Mouse (Mus musculus): Measurements from ENCODE around the gene Ifnk. TPM values are rescaled to one million over a fixed set of nuclear protein-coding genes. Genes with fewer than 3 reads are reported as not detected.

Ifnk gene
- total RNA-seq (2021), result not detected
- long read RNA-seq, experiment 1, result 0 reads
- long read RNA-seq, experiment 2, result 0 reads

DNA sequence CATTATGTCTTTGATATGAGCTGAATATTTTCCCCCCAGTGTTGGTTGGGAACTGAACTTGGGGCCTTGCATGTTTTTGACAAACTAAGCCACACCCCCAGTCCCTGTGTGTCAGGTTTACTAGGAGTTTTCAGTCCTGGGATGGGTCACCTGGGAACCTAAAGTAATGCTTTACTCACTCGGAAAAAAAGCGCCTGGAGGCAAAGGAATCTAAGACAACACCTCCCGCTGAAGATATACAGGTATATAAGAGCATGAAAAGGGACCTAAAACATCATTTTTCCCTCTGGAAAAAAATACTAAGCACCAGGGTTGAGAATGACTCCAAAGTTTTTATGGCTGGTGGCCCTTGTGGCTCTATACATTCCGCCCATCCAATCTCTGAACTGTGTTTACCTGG lies at the start of gene Ifnk:
Ifnk (plus strand) TSS at position 301 of the 400 bp plus-strand sequence.
- TF ChIP-seq CTCF (conservative IDR thresholded peaks at IDR 0.05), result no peak
- Histone ChIP-seq H3K4me3 (no peak within 1 kb of the TSS), H3K27ac (no peak within 1 kb of the TSS)
- no peak for DNase-seq (ENCODE audit: low spot score in 2 of 2)

DNA sequence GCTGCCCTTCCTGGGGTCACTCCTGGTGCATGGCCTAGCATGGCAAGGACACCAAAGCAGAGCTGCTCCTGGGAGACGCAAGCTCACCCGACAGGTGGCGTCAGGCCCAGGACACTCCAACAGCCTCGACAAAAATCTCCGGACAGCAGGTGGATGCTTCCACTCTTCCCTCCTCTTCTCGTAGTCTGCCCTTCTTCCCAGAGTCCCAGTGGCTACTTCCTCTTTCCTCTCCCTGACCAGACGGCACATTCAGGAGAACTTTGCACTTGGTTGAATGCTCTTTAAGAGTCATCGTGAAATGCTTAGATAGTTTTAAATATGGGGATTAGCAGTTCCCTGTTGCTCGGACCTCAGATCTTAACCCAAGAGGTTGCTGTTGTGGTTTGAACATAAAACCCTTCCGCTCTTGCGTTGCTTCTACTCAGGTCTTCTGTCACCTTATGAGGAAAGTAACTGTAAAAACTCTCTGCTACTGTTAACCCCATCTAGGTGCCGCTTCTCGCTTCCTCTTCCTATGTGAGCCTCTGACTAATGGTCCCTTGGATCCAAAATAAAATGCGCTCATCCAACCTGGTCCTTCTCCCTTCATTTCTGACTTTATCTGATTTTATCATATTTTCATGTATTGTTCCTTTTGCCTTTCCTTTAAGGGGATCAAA lies 46.6 kb upstream of the Ifnk start:
- Histone ChIP-seq H3K4me3 (no peak overlapping the region), H3K27ac (no peak overlapping the region)
- DNase-seq (ENCODE audit: low spot score in 2 of 2), result no peak
- no peak for TF ChIP-seq CTCF (conservative IDR thresholded peaks at IDR 0.05)

DNA sequence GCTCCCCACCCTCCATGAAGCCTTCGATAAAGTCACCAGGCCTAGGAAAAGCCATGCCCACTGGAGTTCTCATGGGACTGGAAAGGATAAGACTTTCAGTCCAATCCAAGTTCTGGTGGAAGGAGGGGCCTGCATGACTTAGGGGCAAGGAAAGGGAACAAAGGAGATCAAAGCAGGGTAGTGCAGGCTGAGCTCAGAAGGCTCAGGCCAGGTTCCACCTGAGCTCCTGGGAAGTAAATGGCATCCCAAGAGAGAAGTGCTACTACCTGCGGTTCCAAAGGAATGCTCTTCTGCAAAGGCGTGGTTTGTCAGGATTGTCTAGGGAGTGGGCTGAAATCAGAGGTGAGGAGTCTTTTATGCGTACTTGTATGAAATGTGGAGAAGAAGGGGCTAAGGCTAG lies 39.4 kb upstream of the Ifnk start:
- H3K4me3 ChIP-seq, result no peak overlapping the region
- no peak for TF ChIP-seq CTCF (conservative IDR thresholded peaks at IDR 0.05)
- no peak overlapping the region for H3K27ac ChIP-seq
- DNase-seq (ENCODE audit: low spot score in 2 of 2), result no peak

DNA sequence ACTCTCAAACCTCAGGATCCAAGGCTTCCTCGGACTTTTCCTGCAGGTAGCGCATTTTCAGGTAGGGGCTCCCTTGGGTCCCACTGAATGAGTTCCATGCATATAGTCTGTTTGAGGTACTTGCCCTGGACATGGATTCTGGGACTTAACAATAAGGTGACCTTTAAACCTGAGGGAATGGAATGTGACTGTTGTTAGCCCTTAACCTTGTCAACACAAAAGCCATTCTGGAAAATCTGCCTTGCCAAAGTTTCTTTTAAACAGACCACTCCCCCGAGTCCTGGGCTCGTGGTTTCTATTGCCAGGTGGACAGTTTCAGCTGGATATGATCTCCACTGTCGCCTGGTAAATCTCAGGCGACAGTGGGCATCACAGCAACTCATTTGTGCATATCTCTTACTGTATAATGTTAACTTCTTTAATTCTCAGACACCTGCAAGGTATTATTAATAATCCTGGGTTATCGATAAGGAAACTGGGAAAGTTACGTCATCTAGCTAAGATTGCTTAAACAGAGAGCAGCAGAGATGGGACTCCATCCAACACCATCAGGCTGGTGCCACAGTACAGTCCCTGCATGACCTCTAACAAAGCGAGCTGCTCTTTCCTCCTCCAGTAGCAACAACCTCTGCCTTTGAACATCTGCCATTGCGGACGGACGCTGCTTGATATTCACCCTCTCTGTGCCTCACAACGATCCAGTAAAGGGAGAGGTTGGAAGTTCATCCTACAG lies 38.2 kb upstream of the Ifnk start:
- TF ChIP-seq CTCF (conservative IDR thresholded peaks at IDR 0.05), result no peak
- Histone ChIP-seq H3K27ac (no peak overlapping the region), H3K4me3 (no peak overlapping the region)
- no peak for DNase-seq (ENCODE audit: low spot score in 2 of 2)

DNA sequence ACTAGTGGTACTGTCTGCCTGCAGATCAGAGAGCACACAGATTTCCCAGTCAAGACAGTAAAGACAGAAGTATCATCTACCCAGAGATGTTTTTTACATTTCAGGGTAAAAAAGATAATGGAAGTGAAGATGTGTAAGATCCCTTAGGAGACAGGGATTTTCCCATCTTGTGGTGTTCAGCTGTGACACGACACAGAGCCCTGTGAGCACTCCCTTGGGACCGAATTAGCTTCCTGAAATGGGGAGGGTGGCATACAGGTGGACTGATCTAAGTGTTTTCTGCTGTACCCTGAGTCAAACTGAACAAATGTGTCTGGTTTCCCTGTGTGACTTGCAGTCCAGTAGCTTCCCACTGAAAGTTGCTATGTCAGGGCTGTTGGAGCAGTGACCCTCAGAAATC lies 36.9 kb upstream of the Ifnk start:
- no peak for DNase-seq (ENCODE audit: low spot score in 2 of 2)
- H3K27ac ChIP-seq, result no peak overlapping the region
- no peak overlapping the region for H3K4me3 ChIP-seq
- TF ChIP-seq CTCF (conservative IDR thresholded peaks at IDR 0.05), result no peak

DNA sequence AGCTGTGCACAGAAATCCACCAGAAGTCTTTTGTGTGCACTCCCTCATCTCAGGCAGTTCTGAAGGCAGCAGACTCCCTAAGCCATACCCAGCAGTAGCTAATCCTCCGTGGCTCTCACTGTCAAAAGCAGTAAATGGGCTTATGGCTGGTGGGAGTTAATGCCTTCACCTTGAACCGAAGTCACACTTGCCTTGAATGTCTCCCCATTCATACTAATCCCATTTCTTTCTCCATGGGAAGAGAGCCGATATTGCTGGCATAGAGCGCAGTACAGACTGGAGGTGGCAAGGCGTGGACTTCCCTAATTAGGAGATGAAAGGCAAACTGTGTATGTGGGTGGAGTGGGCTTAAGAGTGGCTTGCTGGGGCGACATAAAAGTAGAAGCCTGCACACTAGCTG lies 35.9 kb upstream of the Ifnk start:
- DNase-seq (ENCODE audit: low spot score in 2 of 2), result no peak
- no peak for TF ChIP-seq CTCF (conservative IDR thresholded peaks at IDR 0.05)
- H3K4me3 ChIP-seq, result no peak overlapping the region
- no peak overlapping the region for H3K27ac ChIP-seq

DNA sequence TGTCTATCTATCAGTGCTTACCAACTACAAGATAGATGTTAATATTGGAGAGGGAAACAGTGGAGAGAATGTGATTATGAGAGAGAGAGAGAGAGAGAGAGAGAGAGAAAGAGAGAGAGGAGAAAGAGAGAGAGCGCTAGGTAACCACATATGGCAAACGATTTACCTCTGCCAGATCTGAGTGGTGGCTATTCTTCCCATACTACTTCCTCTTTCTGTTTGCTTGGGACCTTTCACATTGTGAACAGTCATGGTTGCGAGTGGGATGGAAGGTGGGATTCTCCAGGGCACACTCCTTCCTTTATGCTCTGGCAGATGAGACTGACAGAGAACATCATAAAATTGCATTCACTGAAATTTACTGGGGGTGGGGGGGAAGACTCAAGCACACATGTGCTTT lies 34.7 kb upstream of the Ifnk start:
- H3K27ac ChIP-seq, result no peak overlapping the region
- no peak for DNase-seq (ENCODE audit: low spot score in 2 of 2)
- H3K4me3 ChIP-seq, result no peak overlapping the region
- TF ChIP-seq CTCF (conservative IDR thresholded peaks at IDR 0.05), result no peak

DNA sequence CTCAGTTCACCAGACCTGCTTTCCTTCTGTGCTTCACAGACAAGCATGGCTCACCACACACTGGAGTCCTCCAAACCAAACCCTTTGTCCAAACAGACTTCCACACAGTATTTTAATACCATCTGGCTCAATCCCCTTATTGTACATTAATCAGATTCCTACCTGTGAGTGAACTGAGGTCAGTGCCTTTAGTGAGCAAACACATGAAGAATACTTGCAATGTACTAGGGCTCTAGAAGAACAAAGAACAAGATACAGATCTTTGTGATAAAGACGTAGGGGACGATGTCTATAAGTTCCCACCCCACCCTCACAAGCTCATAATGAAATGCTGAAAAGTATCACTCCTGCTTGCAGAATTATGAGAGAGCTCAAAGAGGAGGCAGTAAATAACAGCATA lies 33.0 kb upstream of the Ifnk start:
- no peak for DNase-seq (ENCODE audit: low spot score in 2 of 2)
- no peak for TF ChIP-seq CTCF (conservative IDR thresholded peaks at IDR 0.05)
- no peak overlapping the region for H3K4me3 ChIP-seq
- H3K27ac ChIP-seq, result no peak overlapping the region

DNA sequence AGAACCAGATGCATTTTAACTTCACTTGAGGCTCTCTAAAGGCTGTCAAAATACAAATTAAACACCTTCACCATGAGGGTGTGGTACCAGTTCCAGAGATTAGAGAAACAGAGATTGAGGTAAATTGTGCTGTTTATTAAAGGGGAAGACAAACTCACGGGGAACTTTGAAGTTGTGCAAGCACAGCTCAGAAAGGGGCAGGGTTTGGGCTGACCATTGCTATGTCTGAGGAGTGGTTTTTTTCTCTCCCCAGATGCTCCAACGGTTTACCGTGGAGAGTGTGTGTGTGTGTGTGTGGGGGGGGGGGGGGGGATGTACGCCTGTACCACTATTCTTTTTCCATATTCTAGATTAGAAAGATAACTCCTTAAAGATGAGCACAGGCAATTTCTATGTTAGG lies 31.7 kb upstream of the Ifnk start:
- TF ChIP-seq CTCF (conservative IDR thresholded peaks at IDR 0.05), result no peak
- Histone ChIP-seq H3K27ac (no peak overlapping the region), H3K4me3 (no peak overlapping the region)
- DNase-seq (ENCODE audit: low spot score in 2 of 2), result no peak

DNA sequence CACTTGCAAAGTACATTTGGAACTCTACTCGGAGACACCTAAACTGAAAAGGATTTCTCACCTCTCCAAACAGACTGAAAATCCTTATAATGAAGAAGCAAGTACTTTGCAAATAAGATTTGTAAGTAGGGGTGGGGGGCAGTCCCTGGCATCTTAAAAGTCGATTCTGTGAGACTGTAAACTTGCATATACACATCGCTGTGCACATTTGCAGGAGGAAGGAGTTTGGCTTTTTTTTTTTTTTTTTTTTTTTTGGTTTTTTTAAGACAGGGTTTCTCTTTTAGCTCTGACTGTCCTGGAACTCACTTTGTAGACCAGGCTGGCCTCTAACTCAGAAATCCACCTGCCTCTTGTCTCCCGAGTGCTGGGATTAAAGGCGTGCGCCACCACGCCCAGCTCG lies 31.3 kb upstream of the Ifnk start:
- no peak overlapping the region for H3K4me3 ChIP-seq
- DNase-seq (ENCODE audit: low spot score in 2 of 2), result no peak
- no peak for TF ChIP-seq CTCF (conservative IDR thresholded peaks at IDR 0.05)
- no peak overlapping the region for H3K27ac ChIP-seq

DNA sequence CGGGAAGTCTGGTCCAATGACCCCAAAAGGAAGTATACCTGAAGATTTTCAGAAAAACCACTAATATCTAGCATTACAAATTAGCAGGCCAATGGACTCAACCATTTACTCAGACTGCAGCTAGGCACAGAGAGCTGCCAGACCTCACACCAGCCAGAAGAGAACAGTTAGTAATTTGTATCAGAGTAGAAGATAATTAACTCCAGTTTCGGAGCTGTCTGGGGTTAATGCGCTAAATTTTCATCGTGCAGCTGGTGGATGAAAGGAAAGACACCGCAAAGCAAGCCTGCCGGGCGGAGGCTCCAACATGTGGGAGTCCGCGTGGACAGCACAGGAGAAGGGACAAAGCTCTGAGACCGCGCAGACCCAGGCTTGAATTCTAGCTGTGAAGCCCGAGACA lies 30.8 kb upstream of the Ifnk start:
- Histone ChIP-seq H3K4me3 (no peak overlapping the region), H3K27ac (no peak overlapping the region)
- no peak for TF ChIP-seq CTCF (conservative IDR thresholded peaks at IDR 0.05)
- DNase-seq (ENCODE audit: low spot score in 2 of 2), result no peak

DNA sequence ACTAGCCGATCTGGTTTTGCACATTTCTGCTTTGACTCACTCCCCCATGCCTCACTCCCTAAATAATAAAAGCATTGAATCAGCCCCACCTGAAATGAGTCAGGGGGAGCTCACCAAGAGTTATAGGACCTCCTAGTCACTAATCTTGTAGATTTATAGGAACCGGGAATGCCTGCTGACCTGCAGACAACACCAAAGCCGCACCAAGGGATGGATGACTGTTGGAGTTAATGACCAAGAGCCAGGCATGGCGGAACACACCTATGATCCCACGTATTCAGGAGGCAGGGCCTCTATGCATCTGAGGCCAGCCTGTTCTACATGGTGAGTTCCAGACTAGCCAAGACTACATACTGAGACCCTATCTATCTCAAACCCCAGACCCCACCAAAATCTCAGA lies 28.8 kb upstream of the Ifnk start:
- TF ChIP-seq CTCF (conservative IDR thresholded peaks at IDR 0.05), result no peak
- no peak overlapping the region for H3K4me3 ChIP-seq
- H3K27ac ChIP-seq, result no peak overlapping the region
- no peak for DNase-seq (ENCODE audit: low spot score in 2 of 2)

DNA sequence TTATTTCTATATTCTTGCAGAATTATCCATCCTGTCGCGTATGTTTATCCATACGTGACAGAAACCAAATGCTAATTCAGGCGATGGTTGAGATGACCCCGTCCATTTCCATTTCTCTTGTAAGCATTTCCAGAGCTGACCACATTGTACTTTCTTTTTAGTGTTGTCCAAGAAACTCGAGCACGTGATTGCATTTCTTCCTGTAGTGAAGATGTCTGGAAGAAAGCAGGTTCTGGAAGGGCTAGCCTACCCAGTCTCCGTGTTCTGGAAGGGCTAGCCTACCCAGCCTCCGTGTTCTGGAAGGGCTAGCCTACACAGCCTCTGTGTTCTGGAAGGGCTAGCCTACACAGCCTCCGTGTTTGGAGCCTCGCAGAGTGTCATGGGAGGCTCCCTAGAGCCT lies 27.8 kb upstream of the Ifnk start:
- H3K27ac ChIP-seq, result no peak overlapping the region
- no peak for TF ChIP-seq CTCF (conservative IDR thresholded peaks at IDR 0.05)

DNA sequence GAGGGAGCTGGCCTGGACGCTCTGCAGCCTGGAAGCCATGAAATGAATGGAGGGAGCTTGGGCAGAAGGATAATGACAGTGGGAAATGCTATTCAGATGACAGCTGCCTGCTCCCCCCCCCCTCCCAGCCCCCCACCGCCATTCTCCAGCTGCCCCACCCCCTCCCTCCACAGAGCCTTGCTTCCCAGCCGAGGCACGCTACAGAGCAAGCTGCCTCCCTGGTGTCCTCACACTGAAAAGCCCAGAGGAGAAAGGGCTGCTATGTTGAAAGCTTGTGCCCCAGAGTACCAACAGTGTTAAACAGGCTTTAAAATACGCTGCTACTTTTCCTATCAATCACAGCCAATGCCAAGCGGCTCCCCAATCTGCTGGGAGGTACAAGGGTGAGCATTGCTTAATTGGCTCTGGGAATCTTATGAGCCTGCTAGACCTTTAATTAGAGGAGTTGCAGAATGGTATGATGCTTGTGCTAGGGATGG lies 26.5 kb upstream of the Ifnk start:
- Histone ChIP-seq H3K4me3 (no peak overlapping the region), H3K27ac (no peak overlapping the region)
- TF ChIP-seq CTCF (conservative IDR thresholded peaks at IDR 0.05), result no peak
- DNase-seq (ENCODE audit: low spot score in 2 of 2), result no peak

More for the DNA sequence above, 27.8 kb upstream of the Ifnk start:
- no peak overlapping the region for H3K4me3 ChIP-seq
- DNase-seq (ENCODE audit: low spot score in 2 of 2), result no peak

Data from layer of hippocampus, adult 2 months (tissue).